Mouse (Mus musculus): Measurements from ENCODE around the gene Phf7. TPM values are rescaled to one million over a fixed set of nuclear protein-coding genes. Genes with fewer than 3 reads are reported as not detected.
A peak's percentile ranks its signal among the peaks of the same experiment; 100 is the strongest.

Gene Phf7
- polyA plus RNA-seq, 1 experiment from 2014 or later, result 12.4 TPM

GRCm38 (mm10) chr14:31250222-31251083 is 664 bp downstream of the Phf7 start:
- WGBS, result 21% methylated on average over 38 of the region's 38 CpGs
- H3K9ac ChIP-seq, result peak overlapping the region; percentile 96
- ATAC-seq (ENCODE audit: low FRiP score, low read depth), result peak; percentile 34

DNA sequence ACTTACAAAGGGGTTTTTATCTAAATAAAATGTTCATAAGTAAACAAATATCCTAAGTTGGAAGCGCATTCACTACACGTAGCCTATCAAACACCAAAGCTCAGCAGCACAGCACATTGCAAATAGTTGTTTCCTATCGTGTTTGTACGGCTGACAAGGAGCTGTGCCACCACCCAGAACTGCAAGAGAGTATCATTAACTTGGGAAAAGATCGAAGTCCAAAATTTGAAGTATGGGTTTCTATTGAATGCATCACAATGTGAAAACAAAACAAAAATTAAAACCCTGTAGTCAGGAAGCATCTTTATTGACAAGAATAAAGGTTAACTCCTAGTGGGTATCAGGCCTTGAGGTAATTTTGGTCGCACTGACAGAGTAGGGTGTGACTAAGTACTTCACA is 2.7 kb downstream of the Phf7 start:
- 92% methylated on average over 6 of the region's 6 CpGs for WGBS
- no peak overlapping the region for H3K27ac ChIP-seq
- peaks cover 20% of the 10 kb centered on the region for H3K4me1 ChIP-seq
- no peak for ATAC-seq (ENCODE audit: low FRiP score, low read depth)
- no peaks in the 10 kb centered on the region for H3K9me3 ChIP-seq
- peaks cover 3% of the 10 kb centered on the region for H3K36me3 ChIP-seq
- H3K27me3 ChIP-seq (replicated peaks), result no peaks in the 10 kb centered on the region
- no peak overlapping the region for H3K4me2 ChIP-seq (replicated peaks)
- no peak overlapping the region for H3K9ac ChIP-seq
- H3K4me3 ChIP-seq, result no peak overlapping the region

More at GRCm38 (mm10) chr14:31250222-31251083, 664 bp downstream of the Phf7 start:
- Histone ChIP-seq H3K4me1 (peaks cover 20% of the 10 kb centered on the region), H3K9me3 (no peaks in the 10 kb centered on the region), H3K27me3 (replicated peaks) (no peaks in the 10 kb centered on the region), H3K27ac (peak overlapping the region; percentile 82), H3K36me3 (peaks cover 23% of the 10 kb centered on the region), H3K4me2 (replicated peaks) (peak overlapping the region; percentile 89), H3K4me3 (peak overlapping the region; percentile 95)

DNA sequence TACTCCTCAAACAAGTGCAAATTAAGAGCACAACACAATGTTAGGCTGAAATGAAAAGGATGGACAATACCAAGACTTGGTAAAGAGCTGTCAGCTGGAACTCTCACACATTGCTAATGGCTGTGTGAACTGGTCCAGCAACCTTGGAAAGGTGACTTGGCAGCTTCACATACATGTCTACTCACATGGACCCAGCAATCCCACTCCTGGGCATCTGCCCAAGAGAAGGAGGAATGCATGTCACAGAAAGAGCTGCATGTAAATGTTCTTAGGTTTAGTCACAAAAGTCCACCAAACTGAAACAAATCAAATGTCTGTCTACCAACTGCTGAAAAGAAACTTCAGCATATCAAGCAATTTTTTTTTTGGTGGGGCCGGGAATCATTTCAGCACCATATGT is 5.2 kb downstream of the Phf7 start:
- H3K9me3 ChIP-seq, result no peaks in the 10 kb centered on the region
- 92% methylated on average over 1 of the region's 1 CpGs for whole genome bisulfite sequencing

DNA sequence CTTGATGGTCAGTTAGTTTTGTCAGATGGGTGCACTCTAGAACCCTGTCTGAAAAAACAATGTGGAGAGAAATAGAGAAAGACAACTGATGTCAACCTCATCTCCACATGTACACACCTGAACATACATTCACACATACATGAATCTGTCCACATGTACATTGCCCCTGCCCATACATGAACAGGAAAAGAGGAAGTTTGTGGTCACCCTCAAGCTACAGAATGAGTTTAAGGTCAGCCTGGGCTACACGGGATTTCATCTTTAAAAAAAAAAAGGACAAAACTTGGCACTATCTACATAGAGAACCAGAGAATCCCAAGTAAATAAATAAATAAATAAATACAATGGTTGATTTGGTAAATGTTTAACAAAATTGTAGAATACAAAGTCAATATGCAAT is 6.3 kb downstream of the Phf7 start:
- Histone ChIP-seq H3K9ac (no peak overlapping the region), H3K36me3 (no peaks in the 10 kb centered on the region), H3K27me3 (replicated peaks) (no peaks in the 10 kb centered on the region), H3K9me3 (no peaks in the 10 kb centered on the region), H3K4me3 (no peak overlapping the region), H3K4me1 (no peaks in the 10 kb centered on the region), H3K4me2 (replicated peaks) (no peak overlapping the region), H3K27ac (no peak overlapping the region)
- 86% methylated on average over 1 of the region's 1 CpGs for whole genome bisulfite sequencing
- no peak for ATAC-seq (ENCODE audit: low FRiP score, low read depth)

More for the DNA sequence above, 5.2 kb downstream of the Phf7 start:
- no peaks in the 10 kb centered on the region for H3K36me3 ChIP-seq
- H3K9ac ChIP-seq, result no peak overlapping the region
- H3K4me1 ChIP-seq, result peaks cover 6% of the 10 kb centered on the region; the same call in 1 of the 2 replicates
- H3K27me3 ChIP-seq (replicated peaks), result no peaks in the 10 kb centered on the region
- ATAC-seq (ENCODE audit: low FRiP score, low read depth), result no peak
- no peak overlapping the region for H3K27ac ChIP-seq
- H3K4me3 ChIP-seq, result no peak overlapping the region
- H3K4me2 ChIP-seq (replicated peaks), result no peak overlapping the region

DNA sequence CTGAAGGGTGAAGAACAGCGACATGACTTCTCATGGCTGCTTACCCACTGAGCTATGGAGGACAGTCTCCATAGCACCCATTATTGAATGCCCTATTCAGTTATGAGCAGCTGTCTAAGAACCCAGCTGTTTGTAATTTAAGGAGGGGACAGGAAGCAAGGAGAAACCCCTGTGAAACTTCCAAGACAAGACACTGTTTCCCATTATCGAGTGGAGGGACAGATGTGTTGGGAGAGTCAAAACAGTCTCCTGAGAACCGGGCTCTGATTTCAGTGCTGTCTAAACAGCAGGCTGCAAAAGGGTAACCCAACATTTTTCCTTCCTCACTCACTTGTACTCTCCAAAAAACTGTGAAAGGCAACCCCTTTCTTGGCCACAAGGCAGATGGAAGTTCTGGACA is 10.6 kb downstream of the Phf7 start:
- Histone ChIP-seq H3K9ac (no peak overlapping the region), H3K36me3 (no peaks in the 10 kb centered on the region; the same call in 1 of the 2 replicates), H3K4me2 (replicated peaks) (no peak overlapping the region), H3K9me3 (no peaks in the 10 kb centered on the region), H3K27me3 (replicated peaks) (no peaks in the 10 kb centered on the region), H3K4me3 (no peak overlapping the region), H3K4me1 (no peaks in the 10 kb centered on the region), H3K27ac (no peak overlapping the region)
- ATAC-seq (ENCODE audit: low FRiP score, low read depth), result no peak
- WGBS, result 73% methylated on average over 3 of the region's 3 CpGs

GRCm38 (mm10) chr14:31237101-31237882 is 13.8 kb downstream of the Phf7 start:
- no peak for ATAC-seq (ENCODE audit: low FRiP score, low read depth)
- 86% methylated on average over 7 of the region's 7 CpGs for WGBS
- Histone ChIP-seq H3K36me3 (no peaks in the 10 kb centered on the region; the same call in 1 of the 2 replicates), H3K9ac (no peak overlapping the region), H3K9me3 (no peaks in the 10 kb centered on the region), H3K27me3 (replicated peaks) (no peaks in the 10 kb centered on the region), H3K4me1 (no peaks in the 10 kb centered on the region; the same call in 1 of the 2 replicates), H3K4me2 (replicated peaks) (no peak overlapping the region), H3K4me3 (no peak overlapping the region), H3K27ac (no peak overlapping the region)

DNA sequence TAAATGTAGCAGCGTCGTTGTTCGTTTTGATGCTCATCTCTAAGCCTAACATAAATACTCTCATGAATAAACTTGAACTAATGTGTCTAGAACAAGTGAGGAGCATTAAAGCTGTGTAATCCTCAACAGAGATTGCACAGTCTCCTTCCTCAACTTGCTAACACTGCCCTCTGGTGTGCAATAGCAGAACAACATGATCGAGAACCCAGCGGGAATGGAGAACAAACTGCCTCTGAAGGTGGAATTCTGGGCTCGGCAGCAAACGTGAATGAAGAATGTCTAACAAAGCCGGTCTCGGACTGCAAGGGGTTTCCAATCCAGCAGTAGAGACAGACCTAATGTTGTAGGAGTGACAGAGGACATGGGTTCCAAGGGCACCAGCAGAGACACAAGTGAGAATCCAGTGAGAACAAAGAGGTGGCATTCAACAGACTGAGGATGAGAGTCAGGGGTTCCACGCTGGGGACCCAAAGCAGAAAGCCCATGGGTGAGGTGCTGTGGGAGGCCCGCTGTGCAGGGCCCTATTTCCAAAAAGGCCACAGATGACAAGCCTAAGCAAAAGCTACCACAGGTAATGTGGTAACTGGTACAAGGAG is 17.0 kb downstream of the Phf7 start:
- H3K4me2 ChIP-seq (replicated peaks), result 0 out of 2 replicates have a peak overlapping the region, but pooled peaks have one; percentile 14
- 21% methylated on average over 11 of the region's 11 CpGs for WGBS
- no peak overlapping the region for H3K4me3 ChIP-seq
- H3K9me3 ChIP-seq, result no peaks in the 10 kb centered on the region
- H3K4me1 ChIP-seq, result peaks cover 3% of the 10 kb centered on the region; the same call in 1 of the 2 replicates
- no peaks in the 10 kb centered on the region for H3K27me3 ChIP-seq (replicated peaks)
- no peaks in the 10 kb centered on the region; the same call in 1 of the 2 replicates for H3K36me3 ChIP-seq
- peak; percentile 41; the same call in 1 of the 2 replicates for ATAC-seq (ENCODE audit: low FRiP score, low read depth)
- no peak overlapping the region for H3K9ac ChIP-seq
- no peak overlapping the region for H3K27ac ChIP-seq

GRCm38 (mm10) chr14:31233070-31233995 is 17.8 kb downstream of the Phf7 start:
- Histone ChIP-seq H3K27ac (no peak overlapping the region), H3K4me3 (no peak overlapping the region), H3K9me3 (no peaks in the 10 kb centered on the region), H3K4me2 (replicated peaks) (no peak overlapping the region), H3K36me3 (no peaks in the 10 kb centered on the region; the same call in 1 of the 2 replicates), H3K4me1 (peaks cover 3% of the 10 kb centered on the region; the same call in 1 of the 2 replicates), H3K27me3 (replicated peaks) (no peaks in the 10 kb centered on the region), H3K9ac (no peak overlapping the region)
- WGBS, result 85% methylated on average over 14 of the region's 14 CpGs
- ATAC-seq (ENCODE audit: low FRiP score, low read depth), result 0 out of 2 replicates have a peak, but pooled peaks have one; percentile 7

DNA sequence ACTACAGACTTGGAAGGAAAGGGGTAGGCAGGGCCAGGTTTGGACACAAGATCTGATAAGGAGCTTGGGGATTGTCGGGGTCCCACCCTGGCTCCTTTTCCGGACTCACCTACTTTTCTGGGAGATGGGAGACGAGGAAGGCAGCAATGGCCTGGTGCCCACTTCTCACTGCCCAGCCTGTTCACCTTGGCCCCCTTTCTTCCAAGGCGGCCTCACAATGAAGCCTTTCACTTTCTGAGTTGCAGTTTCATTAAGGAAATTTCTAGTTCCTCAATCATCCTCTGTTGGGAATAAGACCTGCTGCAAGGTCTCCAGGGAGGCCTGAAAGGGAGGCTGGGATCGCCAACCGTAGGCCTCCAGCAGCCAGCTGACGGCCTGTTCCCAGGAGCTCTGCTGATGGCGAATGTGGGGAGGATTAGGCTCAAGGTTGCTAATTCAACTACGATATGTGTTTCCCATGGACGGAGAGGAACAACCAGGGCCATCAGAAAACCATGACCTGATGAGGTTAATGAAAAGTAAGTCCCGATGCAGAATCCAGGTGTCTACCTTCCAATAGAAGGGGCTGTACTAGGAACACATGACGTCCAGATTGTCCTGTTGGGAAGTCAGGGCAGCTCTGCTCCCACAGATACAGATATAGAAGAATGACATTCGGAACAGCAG is 18.6 kb downstream of the Phf7 start:
- no peak overlapping the region for H3K9ac ChIP-seq
- no peaks in the 10 kb centered on the region for H3K27me3 ChIP-seq (replicated peaks)
- H3K27ac ChIP-seq, result no peak overlapping the region
- H3K9me3 ChIP-seq, result no peaks in the 10 kb centered on the region
- no peak overlapping the region for H3K4me2 ChIP-seq (replicated peaks)
- H3K4me3 ChIP-seq, result no peak overlapping the region
- no peaks in the 10 kb centered on the region for H3K36me3 ChIP-seq
- peaks cover 3% of the 10 kb centered on the region for H3K4me1 ChIP-seq
- 85% methylated on average over 13 of the region's 13 CpGs for WGBS
- no peak for ATAC-seq (ENCODE audit: low FRiP score, low read depth)

- H3K4me1 ChIP-seq, result peaks cover 3% of the 10 kb centered on the region
- H3K4me2 ChIP-seq (replicated peaks), result no peak overlapping the region
- 72% methylated on average over 8 of the region's 8 CpGs for WGBS
- no peak overlapping the region for H3K27ac ChIP-seq
- no peak overlapping the region for H3K4me3 ChIP-seq
- ATAC-seq (ENCODE audit: low FRiP score, low read depth), result no peak
- no peaks in the 10 kb centered on the region for H3K27me3 ChIP-seq (replicated peaks)
- no peaks in the 10 kb centered on the region for H3K9me3 ChIP-seq
- H3K9ac ChIP-seq, result no peak overlapping the region
- no peaks in the 10 kb centered on the region for H3K36me3 ChIP-seq
These were observed 20.7 kb downstream of the Phf7 start for GRCm38 (mm10) chr14:31230442-31230841.

GRCm38 (mm10) chr14:31228234-31228633 is 22.9 kb downstream of the Phf7 start:
- H3K4me1 ChIP-seq, result peaks cover 3% of the 10 kb centered on the region; the same call in 1 of the 2 replicates
- H3K4me3 ChIP-seq, result no peak overlapping the region
- no peak for ATAC-seq (ENCODE audit: low FRiP score, low read depth)
- no peak overlapping the region for H3K27ac ChIP-seq
- H3K9me3 ChIP-seq, result no peaks in the 10 kb centered on the region
- H3K36me3 ChIP-seq, result no peaks in the 10 kb centered on the region
- no peak overlapping the region for H3K4me2 ChIP-seq (replicated peaks)
- H3K27me3 ChIP-seq (replicated peaks), result no peaks in the 10 kb centered on the region
- WGBS, result 65% methylated on average over 6 of the region's 6 CpGs
- H3K9ac ChIP-seq, result no peak overlapping the region

Data from neural tube, embryonic 12.5 days (tissue).